Mouse (Mus musculus) bone marrow, adult 2 months (tissue): ENCODE data around the gene Cand1.

Source experiments
- CTCF ChIP-seq: fragments of 200-500 bp; IDR thresholded peaks from 2 replicates; pipeline ENCODE4 v1.5.1; 2011; ENCODE audit warnings: low read length, control low read depth; ENCODE audit not compliant: control insufficient read depth, insufficient read depth
- POLR2A ChIP-seq: fragments of 200-500 bp; IDR thresholded peaks from 2 replicates; pipeline ENCODE4 v1.6.1; 2011; ENCODE audit warnings: low read depth, mild to moderate bottlenecking, control low read depth, low read length, borderline replicate concordance; ENCODE audit not compliant: control insufficient read depth

GRCm38 (mm10) chr10:119223686-119224085, 16.2 kb downstream of the Cand1 start:
- TF ChIP-seq POLR2A (no peak), CTCF (no peak)
